Mouse (Mus musculus): ENCODE measurements around the gene Arfgap3.
A peak's percentile ranks its signal among the peaks of the same experiment; 100 is the strongest.

The Arfgap3 gene

GRCm38 (mm10) chr15:83255191-83255782, 94.8 kb downstream of the Arfgap3 start:
- DNase-seq (ENCODE audit: extremely low read depth, insufficient read length, low spot score): no peak

GRCm38 (mm10) chr15:83254372-83255070, 95.5 kb downstream of the Arfgap3 start:
- no peak for DNase-seq (ENCODE audit: extremely low read depth, insufficient read length, low spot score)

- DNase-seq (ENCODE audit: extremely low read depth, insufficient read length, low spot score): peak; percentile 14
Measured at GRCm38 (mm10) chr15:83252060-83252459, 98.0 kb downstream of the Arfgap3 start.

- DNase-seq (ENCODE audit: extremely low read depth, insufficient read length, low spot score): no peak
Measured at GRCm38 (mm10) chr15:83251176-83252004, 98.7 kb downstream of the Arfgap3 start, which contains the start of gene A4galt. A4galt (minus strand) TSS chr15:83251774.

- DNase-seq (ENCODE audit: extremely low read depth, insufficient read length, low spot score): no peak
Measured at GRCm38 (mm10) chr15:83250651-83251175, 99.3 kb downstream of the Arfgap3 start.

Data from 3134 (cell line).